Mouse (Mus musculus) cerebellum, adult 18-20 months (tissue): ENCODE measurements at regions not wholly inside any gene's neighbourhood (a gene's known extent, or its start where the extent isn't known, plus 50 kb on each side); places are given as distances from the start of the nearest gene placed in this dataset.

Experiments
- DNase-seq, 2 experiments: peaks; one replicate each; pipeline ENCODE4 v3.0.0; 2021

GRCm38 (mm10) chr13:51930931-51931330 lies 84.5 kb downstream of the Gadd45g start:
- no peak for DNase-seq

DNA sequence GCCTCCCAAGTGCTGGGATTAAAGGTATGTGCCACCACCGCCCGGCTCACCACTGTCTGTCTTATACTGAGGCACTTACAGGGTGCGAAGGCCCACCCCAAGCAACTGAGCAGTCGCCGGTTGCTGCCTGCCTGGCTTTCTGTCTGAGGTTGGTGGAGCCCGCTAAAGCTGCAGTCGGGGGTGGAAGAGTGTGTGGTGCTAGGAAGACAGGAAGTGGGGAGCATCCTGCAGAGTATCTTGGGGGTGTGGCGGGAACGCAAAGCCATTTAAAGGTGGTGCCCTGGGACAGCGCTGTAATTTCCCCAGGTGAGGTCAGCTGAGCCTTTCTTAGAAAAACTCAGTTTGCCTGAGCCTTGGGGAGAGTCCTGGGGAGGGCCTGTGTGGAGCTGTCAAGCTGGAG lies 89.3 kb downstream of the Gadd45g start:
- DNase-seq, result no peak

- no peak for DNase-seq
These were observed 90.0 kb downstream of the Gadd45g start for GRCm38 (mm10) chr13:51936441-51936840.

DNA sequence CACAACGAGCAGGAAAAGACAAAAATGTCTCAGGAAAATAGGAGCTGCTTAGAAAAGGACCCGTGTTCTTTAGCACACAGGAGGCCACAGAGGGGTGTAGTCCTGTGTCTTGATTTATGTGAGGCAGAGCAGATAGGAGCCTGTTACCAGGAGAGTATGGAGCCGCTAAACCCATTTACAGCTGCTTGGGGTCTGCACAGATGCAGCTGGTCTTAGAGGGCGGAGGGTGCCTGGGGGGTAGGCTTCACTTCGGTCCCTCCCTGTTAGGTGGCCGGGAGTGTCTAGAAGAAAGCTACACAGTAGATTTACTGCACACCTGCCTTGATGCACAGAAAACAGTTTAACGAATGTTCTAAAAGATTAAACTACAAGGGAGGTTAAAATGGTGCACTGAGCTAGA lies 91.4 kb downstream of the Gadd45g start:
- no peak for DNase-seq

DNA sequence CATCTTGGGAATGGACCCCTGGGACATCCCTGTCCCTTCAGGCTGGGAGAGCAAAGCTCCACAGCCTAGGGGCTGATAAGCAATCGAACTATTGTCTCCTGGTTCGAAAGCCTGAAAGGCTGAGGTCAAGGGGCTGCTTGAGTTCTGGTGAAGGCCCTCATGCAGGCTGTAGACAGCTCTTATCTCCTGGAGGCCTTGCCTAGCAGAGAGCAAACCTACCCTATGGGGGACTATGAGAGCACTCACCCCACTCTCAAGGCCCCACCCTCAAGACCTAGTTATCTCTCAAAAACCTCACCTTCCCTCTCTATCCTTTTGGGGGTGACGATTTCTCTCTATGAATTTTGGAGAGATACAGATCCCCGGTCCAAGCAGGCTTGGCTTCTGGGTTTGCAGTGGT lies 92.8 kb downstream of the Gadd45g start:
- no peak for DNase-seq

DNA sequence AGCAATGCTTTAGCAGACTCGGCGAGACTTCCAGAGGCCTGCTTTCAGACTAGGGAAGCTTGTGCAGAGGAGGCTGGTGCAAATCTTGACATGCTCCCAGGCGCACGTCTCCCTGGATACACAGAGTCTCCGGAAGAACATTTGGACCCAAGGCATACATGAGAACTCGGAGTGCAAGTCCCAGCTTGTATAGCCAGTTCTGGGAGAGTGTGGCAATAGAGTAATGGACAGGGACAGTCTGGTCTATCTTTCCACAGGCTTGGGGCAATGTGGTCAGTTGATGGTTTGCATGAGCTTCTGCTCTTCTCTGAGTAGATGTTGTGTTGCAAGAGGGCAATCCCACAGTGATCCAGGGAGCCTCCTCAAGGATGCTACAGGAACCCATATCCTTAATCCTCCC lies 93.2 kb downstream of the Gadd45g start:
- DNase-seq, result no peak

GRCm38 (mm10) chr13:51946171-51946570 lies 99.7 kb downstream of the Gadd45g start:
- DNase-seq, result no peak

DNA sequence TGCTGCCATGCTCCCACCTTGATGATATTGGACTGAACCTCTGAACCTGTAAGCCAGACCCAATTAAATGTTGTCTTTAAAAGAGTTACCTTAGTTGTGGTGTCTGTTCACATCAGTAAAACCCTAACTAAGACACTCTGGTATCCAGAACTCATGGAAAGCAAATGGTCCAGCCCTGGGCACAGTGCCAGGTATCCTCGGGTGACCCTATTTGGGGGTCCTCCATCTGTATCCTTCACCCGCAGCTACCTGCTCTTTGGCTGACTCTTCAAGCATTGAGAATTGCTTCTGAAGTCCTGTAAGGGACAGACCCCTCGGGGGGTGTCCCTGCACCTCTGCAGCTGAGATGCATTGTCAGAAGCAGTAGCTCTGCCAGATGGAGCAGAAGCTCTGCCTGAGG lies 102.4 kb downstream of the Gadd45g start:
- DNase-seq, result no peak

GRCm38 (mm10) chr13:51951506-51952038 lies 105.1 kb downstream of the Gadd45g start:
- no peak for DNase-seq

GRCm38 (mm10) chr13:51953084-51953483 lies 106.6 kb downstream of the Gadd45g start:
- DNase-seq, result no peak

DNA sequence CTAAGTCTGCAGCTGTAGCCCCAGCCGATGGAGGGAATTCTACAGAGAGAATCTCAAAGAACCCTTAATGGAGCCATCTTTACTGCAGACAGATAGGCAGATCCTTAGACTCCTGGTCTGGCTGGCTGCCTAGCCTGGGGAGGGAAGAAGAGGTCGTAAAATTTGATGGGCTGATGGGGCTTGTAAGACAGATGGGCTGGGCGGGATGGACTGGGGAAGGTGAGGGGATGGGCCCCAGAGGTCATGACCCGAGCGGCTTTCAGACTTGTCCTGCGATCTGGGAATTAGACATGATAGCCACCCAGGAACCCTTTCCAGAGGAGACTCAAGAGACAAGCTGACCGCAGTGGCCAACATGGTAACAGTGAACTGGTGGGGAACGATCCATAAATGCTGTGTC lies 107.1 kb downstream of the Gadd45g start:
- no peak for DNase-seq

DNA sequence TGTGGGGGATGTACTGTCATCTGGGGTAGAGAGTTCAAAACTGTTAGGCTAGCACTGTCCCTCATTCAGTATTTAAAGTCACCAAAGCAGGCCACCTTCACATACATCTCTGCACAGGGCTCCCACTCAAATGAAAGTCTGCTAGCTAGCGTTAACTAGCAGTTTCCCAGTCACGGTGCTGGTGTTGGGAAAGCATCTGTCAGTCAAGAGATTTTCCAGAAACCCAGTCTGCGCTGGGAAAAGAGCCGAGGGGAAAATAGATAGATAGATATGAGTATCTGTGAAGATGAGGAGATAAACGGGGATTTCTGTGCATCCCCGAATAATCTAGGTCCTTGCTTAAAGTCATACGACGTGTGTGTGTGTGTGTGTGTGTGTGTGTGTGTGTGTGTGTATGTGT lies 110.6 kb downstream of the Gadd45g start:
- DNase-seq, result no peak

- no peak for DNase-seq
These were observed 113.1 kb downstream of the Gadd45g start for GRCm38 (mm10) chr13:51959591-51959990.

- no peak for DNase-seq
These were observed 113.8 kb downstream of the Gadd45g start for GRCm38 (mm10) chr13:51960262-51960661.

GRCm38 (mm10) chr13:51962191-51962611 lies 115.7 kb downstream of the Gadd45g start:
- DNase-seq, result no peak

DNA sequence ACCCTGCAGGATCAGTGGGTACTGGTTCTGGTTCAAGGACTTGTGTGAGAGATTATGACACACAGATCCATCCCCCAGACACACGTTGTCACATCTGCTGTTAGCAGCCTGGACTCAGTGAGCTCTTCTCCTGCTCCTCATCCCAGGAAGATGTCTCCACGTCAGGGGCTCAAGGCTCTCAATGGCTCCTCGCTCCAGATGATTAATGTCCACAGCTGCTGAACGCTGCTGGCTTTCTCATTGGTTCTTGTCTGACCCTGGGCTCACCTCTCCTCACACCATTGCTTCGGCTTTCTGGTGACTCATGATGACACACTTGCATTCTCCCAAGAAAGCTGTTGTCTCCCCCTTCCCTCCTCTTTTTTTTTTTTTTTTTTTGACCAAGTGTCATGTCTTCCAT lies 116.2 kb downstream of the Gadd45g start:
- DNase-seq, result no peak

- DNase-seq, result no peak
These were observed 117.5 kb downstream of the Gadd45g start for GRCm38 (mm10) chr13:51963966-51964365.

- no peak for DNase-seq
These were observed 117.9 kb downstream of the Gadd45g start for GRCm38 (mm10) chr13:51964416-51964815.

GRCm38 (mm10) chr13:51964921-51965320 lies 118.4 kb downstream of the Gadd45g start:
- DNase-seq, result no peak

DNA sequence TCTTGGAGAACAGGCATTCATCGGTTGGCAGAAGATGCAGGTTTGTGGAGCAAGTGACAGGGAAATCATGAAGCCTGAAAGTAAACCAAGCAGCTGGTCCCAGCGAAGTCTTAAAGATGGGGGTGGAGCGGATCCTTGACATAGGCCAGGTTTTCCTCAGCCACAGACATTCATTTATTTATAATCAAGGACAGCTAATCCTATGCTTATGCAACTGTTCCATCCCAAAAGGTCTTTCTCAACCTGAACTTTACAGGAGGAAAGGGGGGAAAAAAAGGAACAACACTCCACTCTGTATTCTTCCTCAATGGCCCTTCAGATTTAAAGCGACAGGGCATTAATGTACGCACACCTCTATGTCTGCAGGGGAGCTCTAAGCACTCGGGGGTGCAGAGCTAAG lies 121.6 kb downstream of the Gadd45g start:
- DNase-seq, result no peak

GRCm38 (mm10) chr13:51968796-51969195 lies 122.3 kb downstream of the Gadd45g start:
- DNase-seq, result no peak

- no peak for DNase-seq
These were observed 123.6 kb downstream of the Gadd45g start for GRCm38 (mm10) chr13:51970051-51970450.

- DNase-seq, result no peak
These were observed 126.3 kb downstream of the Gadd45g start for GRCm38 (mm10) chr13:51972656-51973310.

GRCm38 (mm10) chr13:51973461-51973860 lies 127.0 kb downstream of the Gadd45g start:
- no peak for DNase-seq

- no peak for DNase-seq
These were observed 127.6 kb downstream of the Gadd45g start for GRCm38 (mm10) chr13:51974101-51974500.
